Mouse (Mus musculus) forebrain, embryonic 16.5 days (tissue): ENCODE results near the gene Fndc1. TPM values are rescaled to one million over a fixed set of nuclear protein-coding genes. Genes with fewer than 3 reads are reported as not detected.

ENCODE experiments used
- ATAC-seq: fragments of 200-750 bp; cut with Nextera tagmentation; 2 replicates; pipeline ENCODE4 v1.8.0; 2017; ENCODE audit warnings: mild to moderate bottlenecking, moderate library complexity
- H3K27ac ChIP-seq: fragments of 300-500 bp; sonication (generic); 2 replicates; pipeline ENCODE4 v1.5.1; 2014; ENCODE audit warnings: low read length, control low read depth
- H3K27me3 ChIP-seq: fragments of 300-500 bp; sonication (generic); replicated peaks from 2 replicates; pipeline ENCODE4 v1.6.1; 2014; ENCODE audit warnings: low read length; ENCODE audit not compliant: control insufficient read depth, insufficient read depth
- H3K36me3 ChIP-seq: fragments of 300-500 bp; sonication (generic); 2 replicates; pipeline ENCODE4 v1.6.1; 2014; ENCODE audit not compliant: control insufficient read depth, insufficient read depth
- H3K4me1 ChIP-seq: fragments of 300-500 bp; sonication (generic); replicated peaks from 2 replicates; pipeline ENCODE4 v1.6.1; 2014; ENCODE audit warnings: low read length; ENCODE audit not compliant: control insufficient read depth, insufficient read depth
- H3K4me2 ChIP-seq: fragments of 300-500 bp; sonication (generic); 2 replicates; pipeline ENCODE4 v1.6.1; 2014; ENCODE audit warnings: mild to moderate bottlenecking, low read length, control low read depth
- H3K4me3 ChIP-seq: fragments of 300-500 bp; sonication (generic); replicated peaks from 2 replicates; pipeline ENCODE4 v1.5.1; 2014; ENCODE audit warnings: mild to moderate bottlenecking, low read length, control low read depth
- H3K9ac ChIP-seq: fragments of 300-500 bp; sonication (generic); replicated peaks from 2 replicates; pipeline ENCODE4 v1.6.1; 2014; ENCODE audit warnings: low read depth, low read length, control low read depth
- H3K9me3 ChIP-seq: fragments of 300-500 bp; sonication (generic); 2 replicates; pipeline ENCODE4 v1.6.1; 2016; ENCODE audit warnings: low read length; ENCODE audit not compliant: control insufficient read depth
- WGBS: fragments of 180-500 bp; shearing (Covaris S2); extraction: QIAGEN DNeasy Blood & Tissue Kit; methylation state at CpG from one replicate; pipeline ENCODE4 v1.1.7; 2014; 5-methylcytosine and 5-hydroxymethylcytosine counted together
- polyA plus RNA-seq: library from polyadenylated mRNA; unstranded; fragments of >200 nt; fragmentation: Nextera tagmentation; extraction: Ambion mirVana; gene quantifications from 2 replicates; pipeline ENCODE4 v1.2.1, GENCODE M21; 2015

Fndc1 gene
- polyA plus RNA-seq, 1 experiment from 2014 or later = 3.0 TPM

GRCm38 (mm10) chr17:7827586-7827985, 484 bp upstream of the Fndc1 start:
- Histone ChIP-seq H3K9ac (peak overlapping the region; percentile 70; the same call in 1 of the 2 replicates), H3K27me3 (peaks cover 16% of the 10 kb centered on the region; the same call in 1 of the 2 replicates), H3K4me2 (peak overlapping the region; percentile 96), H3K27ac (no peak overlapping the region), H3K9me3 (no peaks in the 10 kb centered on the region), H3K4me3 (peak overlapping the region; percentile 55), H3K4me1 (peaks cover 11% of the 10 kb centered on the region), H3K36me3 (no peaks in the 10 kb centered on the region)
- peak; percentile 23; the same call in 1 of the 2 replicates for ATAC-seq
- 5% methylated on average over 16 of the region's 16 CpGs for WGBS

GRCm38 (mm10) chr17:7825416-7825815, 1.7 kb downstream of the Fndc1 start:
- H3K9me3 ChIP-seq = no peaks in the 10 kb centered on the region
- H3K4me1 ChIP-seq = peaks cover 11% of the 10 kb centered on the region
- H3K27me3 ChIP-seq = peaks cover 16% of the 10 kb centered on the region; the same call in 1 of the 2 replicates
- no peak overlapping the region for H3K9ac ChIP-seq
- ATAC-seq = no peak
- H3K4me3 ChIP-seq = no peak overlapping the region
- no peaks in the 10 kb centered on the region for H3K36me3 ChIP-seq
- H3K4me2 ChIP-seq = no peak overlapping the region
- H3K27ac ChIP-seq = no peak overlapping the region
- WGBS = 59% methylated on average over 9 of the region's 9 CpGs

- no peak overlapping the region for H3K4me2 ChIP-seq
- 32% methylated on average over 17 of the region's 17 CpGs for WGBS
- H3K4me3 ChIP-seq = no peak overlapping the region
- H3K9ac ChIP-seq = no peak overlapping the region
- no peak overlapping the region for H3K27ac ChIP-seq
- no peaks in the 10 kb centered on the region for H3K9me3 ChIP-seq
- H3K36me3 ChIP-seq = no peaks in the 10 kb centered on the region
- ATAC-seq = no peak
- H3K27me3 ChIP-seq = peaks cover 10% of the 10 kb centered on the region; the same call in 1 of the 2 replicates
- peaks cover under 1% of the 10 kb centered on the region for H3K4me1 ChIP-seq
Observed at GRCm38 (mm10) chr17:7821553-7822186, 5.4 kb downstream of the Fndc1 start.

- no peaks in the 10 kb centered on the region for H3K4me1 ChIP-seq
- 88% methylated on average over 7 of the region's 7 CpGs for WGBS
- no peaks in the 10 kb centered on the region for H3K9me3 ChIP-seq
- H3K4me2 ChIP-seq = no peak overlapping the region
- ATAC-seq = no peak
- no peaks in the 10 kb centered on the region for H3K36me3 ChIP-seq
- no peak overlapping the region for H3K4me3 ChIP-seq
- no peak overlapping the region for H3K27ac ChIP-seq
- H3K27me3 ChIP-seq = no peaks in the 10 kb centered on the region
- H3K9ac ChIP-seq = no peak overlapping the region
Observed at GRCm38 (mm10) chr17:7820176-7820575, 6.9 kb downstream of the Fndc1 start.

- Histone ChIP-seq H3K4me1 (no peaks in the 10 kb centered on the region), H3K9ac (no peak overlapping the region), H3K27me3 (no peaks in the 10 kb centered on the region), H3K36me3 (no peaks in the 10 kb centered on the region), H3K4me2 (no peak overlapping the region), H3K4me3 (no peak overlapping the region), H3K27ac (no peak overlapping the region), H3K9me3 (no peaks in the 10 kb centered on the region)
- no peak for ATAC-seq
- WGBS = 65% methylated on average over 2 of the region's 2 CpGs
Observed at GRCm38 (mm10) chr17:7816602-7817001, 10.5 kb downstream of the Fndc1 start.

GRCm38 (mm10) chr17:7814433-7814832, 12.7 kb downstream of the Fndc1 start:
- WGBS = 61% methylated on average over 3 of the region's 3 CpGs
- peaks cover 4% of the 10 kb centered on the region; the same call in 1 of the 2 replicates for H3K4me1 ChIP-seq
- no peak for ATAC-seq
- H3K27ac ChIP-seq = no peak overlapping the region
- H3K36me3 ChIP-seq = no peaks in the 10 kb centered on the region
- H3K9me3 ChIP-seq = no peaks in the 10 kb centered on the region
- no peak overlapping the region for H3K4me2 ChIP-seq
- no peak overlapping the region for H3K4me3 ChIP-seq
- H3K27me3 ChIP-seq = no peaks in the 10 kb centered on the region
- no peak overlapping the region for H3K9ac ChIP-seq

GRCm38 (mm10) chr17:7808043-7808442, 19.1 kb downstream of the Fndc1 start:
- peaks cover 4% of the 10 kb centered on the region; the same call in 1 of the 2 replicates for H3K4me1 ChIP-seq
- no peaks in the 10 kb centered on the region for H3K27me3 ChIP-seq
- H3K9me3 ChIP-seq = no peaks in the 10 kb centered on the region
- no peaks in the 10 kb centered on the region for H3K36me3 ChIP-seq
- H3K4me2 ChIP-seq = no peak overlapping the region
- H3K9ac ChIP-seq = no peak overlapping the region
- H3K27ac ChIP-seq = no peak overlapping the region
- no peak overlapping the region for H3K4me3 ChIP-seq
- no peak for ATAC-seq
- whole genome bisulfite sequencing = 86% methylated on average over 2 of the region's 2 CpGs

GRCm38 (mm10) chr17:7805105-7805504, 22.0 kb downstream of the Fndc1 start:
- no peak for ATAC-seq
- no peak overlapping the region for H3K9ac ChIP-seq
- H3K36me3 ChIP-seq = no peaks in the 10 kb centered on the region
- H3K4me2 ChIP-seq = no peak overlapping the region
- no peak overlapping the region for H3K4me3 ChIP-seq
- H3K9me3 ChIP-seq = no peaks in the 10 kb centered on the region
- H3K4me1 ChIP-seq = no peaks in the 10 kb centered on the region
- no peaks in the 10 kb centered on the region for H3K27me3 ChIP-seq
- WGBS = 70% methylated on average over 6 of the region's 6 CpGs
- no peak overlapping the region for H3K27ac ChIP-seq

GRCm38 (mm10) chr17:7802483-7802882, 24.6 kb downstream of the Fndc1 start:
- Histone ChIP-seq H3K4me2 (no peak overlapping the region), H3K27me3 (no peaks in the 10 kb centered on the region), H3K9ac (no peak overlapping the region), H3K9me3 (no peaks in the 10 kb centered on the region), H3K4me3 (no peak overlapping the region), H3K27ac (no peak overlapping the region), H3K4me1 (no peaks in the 10 kb centered on the region), H3K36me3 (no peaks in the 10 kb centered on the region)
- 76% methylated on average over 9 of the region's 9 CpGs for WGBS
- ATAC-seq = no peak

- WGBS = 61% methylated on average over 3 of the region's 3 CpGs
- no peak overlapping the region for H3K9ac ChIP-seq
- no peak for ATAC-seq
- no peak overlapping the region for H3K4me3 ChIP-seq
- no peaks in the 10 kb centered on the region for H3K36me3 ChIP-seq
- H3K27me3 ChIP-seq = no peaks in the 10 kb centered on the region
- H3K27ac ChIP-seq = no peak overlapping the region
- no peaks in the 10 kb centered on the region for H3K9me3 ChIP-seq
- H3K4me2 ChIP-seq = no peak overlapping the region
- no peaks in the 10 kb centered on the region for H3K4me1 ChIP-seq
Observed at GRCm38 (mm10) chr17:7799894-7800293, 27.2 kb downstream of the Fndc1 start.
